Mouse (Mus musculus) adipocyte (in vitro differentiated cells): ENCODE data around the gene Nr0b2.
"Not testable (repeated sequence)": the region's sequence is repeated elsewhere in the genome, so short reads cannot be mapped to it uniquely, and the experiment has no call there.

Experiments
- DNase-seq: peaks from one replicate; pipeline ENCODE4 v3.0.0-alpha.2; 2016; ENCODE audit warnings: low spot score

Nr0b2 gene

DNA sequence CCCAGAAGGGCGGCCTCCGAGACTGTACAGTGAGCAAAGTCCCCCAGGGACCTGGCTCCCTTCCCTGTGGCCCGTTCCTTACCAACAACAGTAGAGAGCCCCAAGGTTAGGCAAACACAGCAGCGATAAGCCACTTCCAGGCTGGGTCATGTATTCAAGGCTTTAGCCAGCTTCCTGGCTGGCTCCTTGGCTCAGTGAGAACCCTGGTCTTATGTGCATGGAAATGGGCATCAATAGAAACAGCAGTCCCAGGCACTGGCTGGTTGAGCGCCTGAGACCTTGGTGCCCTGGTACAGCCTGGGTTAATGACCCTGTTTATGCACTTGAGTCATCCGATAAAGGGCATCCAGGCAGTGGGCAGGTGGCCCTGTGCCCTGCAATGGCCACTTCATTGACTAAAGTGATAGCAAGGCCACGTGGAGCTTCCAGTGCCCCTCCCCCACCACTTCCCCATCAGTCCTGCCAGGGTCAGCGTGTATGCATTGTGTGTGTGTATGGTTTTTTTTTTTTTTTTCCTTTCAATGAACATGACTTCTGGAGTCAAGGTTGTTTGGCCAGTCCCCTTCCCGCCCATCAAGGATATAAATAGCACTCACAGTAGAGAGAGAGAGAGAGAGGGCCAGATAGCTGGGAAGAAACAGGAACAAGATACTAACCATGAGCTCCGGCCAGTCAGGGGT lies at the start of gene Nr0b2:
Gene Nr0b2 (plus strand): TSS at position 609 of the 680 bp plus-strand sequence.
- no peak for DNase-seq

- no peak for DNase-seq
These were observed 48.9 kb upstream of the Nr0b2 start for GRCm38 (mm10) chr4:133504300-133504699.

GRCm38 (mm10) chr4:133504755-133505485 lies 48.3 kb upstream of the Nr0b2 start:
- DNase-seq: no peak

GRCm38 (mm10) chr4:133506573-133506972 lies 46.6 kb upstream of the Nr0b2 start:
- no peak for DNase-seq

GRCm38 (mm10) chr4:133508990-133509389 lies 44.2 kb upstream of the Nr0b2 start:
- no peak for DNase-seq

DNA sequence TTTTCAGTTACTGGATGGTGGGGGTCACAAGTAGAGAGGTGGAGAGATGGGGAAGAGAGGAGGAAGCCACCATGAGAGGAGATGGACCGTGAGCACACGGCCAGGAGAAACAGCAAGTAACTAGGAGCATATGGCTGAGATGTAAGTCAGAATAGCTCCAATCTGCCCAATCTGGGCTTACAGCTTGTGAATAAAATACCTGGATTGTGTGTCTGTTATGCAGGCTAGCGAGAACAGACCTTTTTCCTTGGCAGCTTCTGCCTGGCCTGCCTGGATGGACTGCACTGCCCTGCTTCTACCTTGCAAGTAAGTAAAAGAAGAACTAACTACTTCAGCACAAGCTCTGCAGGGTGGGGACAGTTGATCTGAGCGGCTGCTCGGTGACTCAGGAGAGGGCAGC lies 42.1 kb upstream of the Nr0b2 start:
- DNase-seq: no peak

- DNase-seq: not testable (repeated sequence)
These were observed 40.7 kb upstream of the Nr0b2 start for GRCm38 (mm10) chr4:133512511-133512910.

DNA sequence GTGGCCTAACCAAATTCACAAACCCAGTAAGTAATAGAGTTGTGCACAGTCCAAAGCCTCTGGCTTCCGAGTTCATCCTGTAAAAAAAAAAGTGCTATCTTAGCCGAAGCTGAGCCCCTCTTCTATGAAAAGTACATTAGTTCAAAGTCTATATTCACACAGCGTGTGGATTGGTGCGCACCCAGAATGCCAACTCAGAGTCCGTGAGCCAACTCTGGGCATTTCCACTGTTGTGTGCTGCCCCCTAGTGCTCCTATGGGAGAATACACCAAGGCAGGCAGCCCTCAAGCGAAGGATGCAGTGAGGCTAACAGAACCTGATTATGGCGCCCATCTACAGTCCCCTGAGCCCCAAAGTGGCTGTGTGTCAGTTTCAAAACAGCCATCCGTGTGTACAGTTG lies 40.2 kb upstream of the Nr0b2 start:
- DNase-seq: peak; percentile 66

GRCm38 (mm10) chr4:133518601-133519368 lies 34.4 kb upstream of the Nr0b2 start, which contains the start of gene Kdf1:
TSS of gene Kdf1 (plus strand) at chr4:133518963.
- DNase-seq: no peak

GRCm38 (mm10) chr4:133519369-133519665 lies 33.9 kb upstream of the Nr0b2 start:
- no peak for DNase-seq

DNA sequence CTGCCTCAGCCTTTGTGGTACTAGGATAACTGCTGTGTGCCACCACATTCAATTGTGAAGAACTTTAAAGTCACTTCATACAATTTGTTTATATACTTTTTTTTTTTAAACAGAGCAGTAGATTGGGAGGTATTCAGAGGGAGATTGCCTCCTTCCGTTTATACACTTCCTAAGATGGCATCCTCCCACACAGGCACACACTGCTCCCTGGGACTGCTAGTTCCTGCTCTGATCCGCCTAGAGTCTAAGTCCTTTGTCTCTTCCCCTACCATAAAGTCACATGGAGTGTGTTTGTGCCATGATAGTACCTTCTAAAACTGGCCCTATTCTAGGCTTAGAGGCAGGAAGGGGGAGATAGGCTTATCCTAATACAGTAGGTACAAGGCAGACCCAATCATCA lies 31.7 kb upstream of the Nr0b2 start:
- no peak for DNase-seq

DNA sequence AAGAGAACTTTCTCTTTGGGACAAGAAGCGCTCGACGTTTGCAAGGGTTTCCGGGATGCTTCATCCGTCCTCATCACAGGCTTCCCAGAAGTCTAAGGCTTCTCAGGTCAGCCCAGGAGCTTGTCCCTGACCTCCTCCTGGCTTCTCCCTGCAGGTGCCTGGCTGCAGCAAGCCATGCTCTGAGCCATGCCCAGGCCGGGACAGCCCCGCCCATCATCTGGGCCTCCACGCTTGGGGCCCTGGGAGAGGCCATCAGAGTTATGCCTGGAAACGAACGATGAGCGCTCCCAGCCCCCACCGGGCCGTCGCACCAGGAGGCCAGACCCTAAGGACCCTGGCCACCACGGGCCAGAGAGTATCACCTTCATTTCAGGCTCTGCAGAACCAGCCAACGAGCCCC lies 25.4 kb upstream of the Nr0b2 start:
- DNase-seq: no peak

GRCm38 (mm10) chr4:133532777-133533176 lies 20.4 kb upstream of the Nr0b2 start:
- no peak for DNase-seq

GRCm38 (mm10) chr4:133536081-133536480 lies 17.1 kb upstream of the Nr0b2 start:
- DNase-seq: no peak

DNA sequence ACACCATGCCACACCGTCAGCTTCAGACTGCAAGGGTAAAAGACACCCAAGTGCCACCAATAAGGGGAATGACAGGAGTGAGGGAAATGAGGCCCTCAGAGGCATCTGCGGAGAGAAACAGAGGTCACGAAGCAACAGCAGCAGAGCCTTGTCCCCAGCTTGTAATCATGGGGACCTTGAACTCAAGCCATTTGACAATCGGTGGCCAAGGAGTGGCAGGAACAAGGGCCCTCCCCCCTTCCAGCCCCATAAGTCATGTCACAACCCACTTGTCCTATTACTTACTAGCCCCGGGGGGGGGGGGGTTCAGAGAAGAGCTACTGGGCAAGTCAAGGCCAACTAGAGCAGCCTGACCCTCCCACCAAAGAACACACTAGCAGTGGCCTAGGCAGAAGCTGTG lies 16.5 kb upstream of the Nr0b2 start:
- no peak for DNase-seq

DNA sequence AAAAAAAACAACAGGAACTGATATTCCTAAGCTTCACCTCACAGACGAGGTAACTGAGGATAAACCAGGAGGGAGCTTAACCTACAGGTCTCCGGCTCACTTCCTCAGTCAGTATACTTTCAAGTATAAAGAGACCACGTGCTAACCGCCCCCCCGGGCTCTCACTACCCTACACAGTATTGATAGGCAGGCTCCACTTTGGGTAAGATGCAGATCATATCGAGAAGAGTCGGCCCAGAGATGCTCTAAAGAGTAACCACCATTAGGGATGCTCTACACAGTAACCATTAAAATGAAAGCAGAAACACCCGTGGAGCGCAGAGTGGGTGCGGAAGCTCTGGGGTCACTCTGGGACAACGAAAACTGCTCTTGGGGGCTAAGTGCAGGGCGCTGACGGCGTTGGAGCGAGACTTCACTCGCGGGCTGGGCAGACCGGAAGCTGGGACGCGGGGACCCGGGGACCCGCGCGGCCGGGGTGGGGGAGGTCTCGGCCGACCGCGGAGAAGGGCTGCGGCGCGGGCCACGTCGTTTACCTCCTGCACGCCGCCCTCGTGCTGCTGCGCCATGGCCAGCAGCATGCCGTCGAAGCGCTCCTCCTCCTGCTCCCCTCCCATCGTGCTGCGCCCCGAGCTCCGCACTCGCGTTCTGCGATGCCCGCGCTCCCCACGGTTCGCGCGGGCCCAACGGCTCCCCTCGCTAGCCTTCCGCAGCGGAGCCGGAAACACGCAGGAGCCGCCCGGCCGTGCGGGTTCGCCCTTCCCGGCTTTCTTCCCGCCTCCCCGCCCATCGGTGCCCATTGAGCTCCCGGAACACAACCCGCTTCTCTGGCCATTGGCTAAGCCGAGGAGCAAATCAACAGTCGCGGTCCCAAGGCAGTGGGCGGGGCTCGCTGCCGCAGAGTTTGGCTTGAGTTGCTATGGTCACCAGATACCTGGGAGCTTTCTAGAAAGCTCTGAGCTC lies 7.6 kb upstream of the Nr0b2 start, which contains the start of gene Nudc:
Gene Nudc (minus strand): TSS at position 725 of the 960 bp plus-strand sequence.
- DNase-seq: peak; percentile 93

DNA sequence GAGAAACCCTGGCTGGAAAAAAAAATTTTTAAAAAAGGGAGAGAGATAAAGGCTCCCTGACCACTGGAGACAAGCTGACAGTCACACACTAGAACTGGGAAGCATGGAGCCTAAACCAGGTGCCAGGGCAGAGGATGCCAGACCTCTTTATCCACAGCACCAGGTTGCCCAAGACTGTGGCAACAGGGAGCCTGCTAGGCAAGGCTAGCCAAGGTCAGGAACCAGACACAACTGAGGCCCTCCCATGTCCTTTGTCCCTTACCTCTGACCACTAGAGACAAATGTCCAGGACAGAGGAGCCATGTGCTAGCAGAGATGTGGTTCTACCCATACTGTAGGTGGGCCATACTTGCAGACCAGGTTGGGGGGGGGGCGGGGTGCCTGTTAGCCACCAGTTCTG lies 1.1 kb upstream of the Nr0b2 start:
- DNase-seq: no peak

DNA sequence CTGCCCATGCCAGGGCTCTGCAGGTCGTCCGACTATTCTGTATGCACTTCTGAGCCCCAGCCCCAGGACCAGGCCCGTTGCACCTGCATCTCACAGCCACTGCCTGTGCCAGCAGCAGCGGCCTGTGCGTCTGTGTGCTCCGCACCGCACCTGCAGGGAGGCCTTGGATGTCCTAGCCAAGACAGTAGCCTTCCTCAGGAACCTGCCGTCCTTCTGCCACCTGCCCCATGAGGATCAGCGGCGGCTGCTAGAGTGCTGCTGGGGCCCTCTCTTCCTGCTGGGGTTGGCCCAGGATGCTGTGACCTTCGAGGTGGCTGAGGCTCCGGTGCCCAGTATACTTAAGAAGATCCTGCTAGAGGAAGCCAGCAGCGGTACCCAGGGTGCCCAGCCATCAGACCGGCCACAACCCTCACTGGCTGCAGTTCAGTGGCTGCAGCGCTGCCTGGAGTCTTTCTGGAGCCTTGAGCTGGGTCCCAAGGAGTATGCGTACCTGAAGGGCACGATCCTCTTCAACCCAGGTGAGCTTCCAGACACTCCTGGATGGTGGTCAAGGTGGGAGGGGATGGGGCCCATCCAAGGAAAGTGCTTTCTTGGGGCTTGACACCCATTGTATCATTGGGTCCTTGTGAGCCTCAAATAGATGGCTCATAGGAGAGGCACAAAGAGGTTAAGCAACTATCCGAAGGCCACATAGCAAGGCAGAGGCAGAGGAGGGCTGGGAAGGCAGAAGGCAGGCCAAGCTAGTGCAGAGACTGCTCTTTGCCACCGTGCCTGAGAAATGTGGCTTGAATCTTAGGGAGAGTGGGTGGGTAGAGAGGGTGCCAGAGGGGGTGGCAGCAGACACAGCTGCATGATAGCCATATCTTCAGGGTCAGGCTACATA lies 513 bp downstream of the Nr0b2 start:
- no peak for DNase-seq

DNA sequence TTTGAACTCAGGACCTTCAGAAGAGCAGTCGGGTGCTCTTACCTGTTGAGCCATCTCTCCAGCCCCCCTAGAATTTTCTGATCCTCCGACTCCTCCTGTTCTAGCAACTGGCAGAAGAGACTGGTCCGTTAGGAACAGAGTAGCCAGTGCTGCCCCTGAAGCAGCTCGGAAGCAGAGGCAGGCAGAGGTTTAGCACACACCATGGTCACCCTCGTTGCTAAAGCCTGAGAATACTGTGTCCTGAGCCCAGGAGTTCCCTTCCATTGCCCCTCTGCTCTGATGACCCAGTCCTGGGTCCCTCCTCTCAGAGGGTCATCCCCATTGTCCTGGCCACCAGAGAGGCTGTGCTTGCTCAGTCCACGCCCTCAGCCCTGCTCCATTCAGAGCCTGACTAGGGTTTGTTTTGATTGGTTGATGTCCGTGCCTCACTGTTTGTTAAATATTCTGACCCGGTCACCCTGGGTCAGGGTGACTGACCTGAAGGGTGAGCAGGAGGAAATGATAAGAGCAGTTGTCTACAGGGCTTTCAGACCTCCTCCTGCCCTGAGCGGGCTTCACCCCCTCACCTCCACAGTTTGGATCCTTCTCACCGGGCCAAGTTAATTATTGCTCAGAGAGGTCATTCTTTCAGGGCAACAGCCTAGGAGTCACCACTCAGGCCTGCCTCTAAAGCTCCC lies 4.0 kb downstream of the Nr0b2 start:
- DNase-seq: no peak

- DNase-seq: no peak
These were observed 6.7 kb downstream of the Nr0b2 start for GRCm38 (mm10) chr4:133559846-133560245.
